Mouse (Mus musculus) liver, postnatal 0 days (tissue): Measurements from ENCODE around the gene Zfp3.

Source experiments
- CTCF ChIP-seq: sonication (generic); IDR thresholded peaks from 2 replicates; pipeline ENCODE4 v1.5.1; 2016; ENCODE audit warnings: antibody characterized with exemption, low read depth
- EP300 ChIP-seq: IDR thresholded peaks from 2 replicates; pipeline ENCODE4 v1.6.1; 2016; ENCODE audit warnings: antibody characterized with exemption, low read depth, mild to moderate bottlenecking

- TF ChIP-seq CTCF, result no peak
- TF ChIP-seq EP300, result no peak
Observed at GRCm38 (mm10) chr11:70726585-70726984, 37.4 kb upstream of the Zfp3 start.
